Mouse (Mus musculus): ENCODE measurements around the gene Polr1b. TPM values are rescaled to one million over a fixed set of nuclear protein-coding genes. Genes with fewer than 3 reads are reported as not detected.

The Polr1b gene
- total RNA-seq, 1 experiment from 2014 or later: 39.7 TPM

GRCm38 (mm10) chr2:129093926-129094724 is 6.7 kb upstream of the Polr1b start:
- ATAC-seq (replicated peaks in 1 of 2; ENCODE audit: insufficient read depth in 1 of 2, low FRiP score in 2 of 2, low TSS enrichment in 1 of 2, low read depth in 1 of 2, poor library complexity in 2 of 2, severe bottlenecking in 2 of 2): no peak

- ATAC-seq (replicated peaks in 1 of 2; ENCODE audit: insufficient read depth in 1 of 2, low FRiP score in 2 of 2, low TSS enrichment in 1 of 2, low read depth in 1 of 2, poor library complexity in 2 of 2, severe bottlenecking in 2 of 2): no peak
Observed at GRCm38 (mm10) chr2:129112924-129113323, 12.1 kb downstream of the Polr1b start.

- ATAC-seq (replicated peaks in 1 of 2; ENCODE audit: insufficient read depth in 1 of 2, low FRiP score in 2 of 2, low TSS enrichment in 1 of 2, low read depth in 1 of 2, poor library complexity in 2 of 2, severe bottlenecking in 2 of 2): no peak
Observed at GRCm38 (mm10) chr2:129115706-129116367, 15.0 kb downstream of the Polr1b start.

- ATAC-seq (replicated peaks in 1 of 2; ENCODE audit: insufficient read depth in 1 of 2, low FRiP score in 2 of 2, low TSS enrichment in 1 of 2, low read depth in 1 of 2, poor library complexity in 2 of 2, severe bottlenecking in 2 of 2): no peak
Observed at GRCm38 (mm10) chr2:129116368-129116739, 15.6 kb downstream of the Polr1b start.

GRCm38 (mm10) chr2:129118061-129118460 is 17.3 kb downstream of the Polr1b start:
- ATAC-seq (replicated peaks in 1 of 2; ENCODE audit: insufficient read depth in 1 of 2, low FRiP score in 2 of 2, low TSS enrichment in 1 of 2, low read depth in 1 of 2, poor library complexity in 2 of 2, severe bottlenecking in 2 of 2): no peak

- no peak for ATAC-seq (replicated peaks in 1 of 2; ENCODE audit: insufficient read depth in 1 of 2, low FRiP score in 2 of 2, low TSS enrichment in 1 of 2, low read depth in 1 of 2, poor library complexity in 2 of 2, severe bottlenecking in 2 of 2)
Observed at GRCm38 (mm10) chr2:129121986-129122385, 21.2 kb downstream of the Polr1b start.

GRCm38 (mm10) chr2:129129412-129129929 is 28.7 kb downstream of the Polr1b start, which contains the start of gene Chchd5:
Chchd5 (plus strand) TSS chr2:129129700.
- ATAC-seq (replicated peaks in 1 of 2; ENCODE audit: insufficient read depth in 1 of 2, low FRiP score in 2 of 2, low TSS enrichment in 1 of 2, low read depth in 1 of 2, poor library complexity in 2 of 2, severe bottlenecking in 2 of 2): peak; percentile 94 to 100

- no peak for ATAC-seq (replicated peaks in 1 of 2; ENCODE audit: insufficient read depth in 1 of 2, low FRiP score in 2 of 2, low TSS enrichment in 1 of 2, low read depth in 1 of 2, poor library complexity in 2 of 2, severe bottlenecking in 2 of 2)
Observed at GRCm38 (mm10) chr2:129129987-129130545, 29.3 kb downstream of the Polr1b start.

GRCm38 (mm10) chr2:129130776-129131175 is 30.0 kb downstream of the Polr1b start:
- no peak for ATAC-seq (replicated peaks in 1 of 2; ENCODE audit: insufficient read depth in 1 of 2, low FRiP score in 2 of 2, low TSS enrichment in 1 of 2, low read depth in 1 of 2, poor library complexity in 2 of 2, severe bottlenecking in 2 of 2)

GRCm38 (mm10) chr2:129132231-129132630 is 31.4 kb downstream of the Polr1b start:
- ATAC-seq (replicated peaks in 1 of 2; ENCODE audit: insufficient read depth in 1 of 2, low FRiP score in 2 of 2, low TSS enrichment in 1 of 2, low read depth in 1 of 2, poor library complexity in 2 of 2, severe bottlenecking in 2 of 2): no peak

GRCm38 (mm10) chr2:129133006-129133805 is 32.4 kb downstream of the Polr1b start:
- no peak for ATAC-seq (replicated peaks in 1 of 2; ENCODE audit: insufficient read depth in 1 of 2, low FRiP score in 2 of 2, low TSS enrichment in 1 of 2, low read depth in 1 of 2, poor library complexity in 2 of 2, severe bottlenecking in 2 of 2)

- ATAC-seq (replicated peaks in 1 of 2; ENCODE audit: insufficient read depth in 1 of 2, low FRiP score in 2 of 2, low TSS enrichment in 1 of 2, low read depth in 1 of 2, poor library complexity in 2 of 2, severe bottlenecking in 2 of 2): no peak
Observed at GRCm38 (mm10) chr2:129139906-129140305, 39.1 kb downstream of the Polr1b start.

GRCm38 (mm10) chr2:129148836-129149235 is 48.0 kb downstream of the Polr1b start:
- ATAC-seq (replicated peaks in 1 of 2; ENCODE audit: insufficient read depth in 1 of 2, low FRiP score in 2 of 2, low TSS enrichment in 1 of 2, low read depth in 1 of 2, poor library complexity in 2 of 2, severe bottlenecking in 2 of 2): no peak

GRCm38 (mm10) chr2:129150386-129150785 is 49.6 kb downstream of the Polr1b start:
- no peak for ATAC-seq (replicated peaks in 1 of 2; ENCODE audit: insufficient read depth in 1 of 2, low FRiP score in 2 of 2, low TSS enrichment in 1 of 2, low read depth in 1 of 2, poor library complexity in 2 of 2, severe bottlenecking in 2 of 2)

- no peak for ATAC-seq (replicated peaks in 1 of 2; ENCODE audit: insufficient read depth in 1 of 2, low FRiP score in 2 of 2, low TSS enrichment in 1 of 2, low read depth in 1 of 2, poor library complexity in 2 of 2, severe bottlenecking in 2 of 2)
Observed at GRCm38 (mm10) chr2:129151111-129151510, 50.3 kb downstream of the Polr1b start.

- ATAC-seq (replicated peaks in 1 of 2; ENCODE audit: insufficient read depth in 1 of 2, low FRiP score in 2 of 2, low TSS enrichment in 1 of 2, low read depth in 1 of 2, poor library complexity in 2 of 2, severe bottlenecking in 2 of 2): no peak
Observed at GRCm38 (mm10) chr2:129152751-129153150, 52.0 kb downstream of the Polr1b start.

- no peak for ATAC-seq (replicated peaks in 1 of 2; ENCODE audit: insufficient read depth in 1 of 2, low FRiP score in 2 of 2, low TSS enrichment in 1 of 2, low read depth in 1 of 2, poor library complexity in 2 of 2, severe bottlenecking in 2 of 2)
Observed at GRCm38 (mm10) chr2:129164815-129165214, 64.0 kb downstream of the Polr1b start.

All from hematopoietic stem cell, adult 5-6 weeks (primary cell).